Mouse (Mus musculus) T-helper 1 cell (primary cell): ENCODE measurements at regions not wholly inside any gene's neighbourhood (a gene's known extent, or its start where the extent isn't known, plus 50 kb on each side); places are given as distances from the start of the nearest gene placed in this dataset.

Experiments used
- in situ Hi-C: fragments of 300-600 bp; cut with MboI, MseI; formaldehyde crosslinking; loops from one replicate; pipeline ENCODE4 v1.15.1; 2025; ENCODE audit warnings: high pct_unique_total_duplicates

- in situ Hi-C loops = loop anchor here (10.0 kb wide), 1 partner anchor 324 kb away; no protein-coding TSS in a partner anchor
Measured at GRCm38 (mm10) chr12:39731177-39731576, 306.6 kb downstream of the Arl4a start.

- in situ Hi-C loops = no loop called here
Measured at GRCm38 (mm10) chr12:39729255-39729654, 308.6 kb downstream of the Arl4a start.

- in situ Hi-C loops = no loop called here
Measured at GRCm38 (mm10) chr12:39724172-39724571, 313.7 kb downstream of the Arl4a start.

GRCm38 (mm10) chr12:39715120-39715519 lies 322.7 kb downstream of the Arl4a start:
- in situ Hi-C loops = no loop called here

- in situ Hi-C loops = no loop called here
Measured at GRCm38 (mm10) chr12:39714169-39714794, 323.5 kb downstream of the Arl4a start.

GRCm38 (mm10) chr12:39711807-39712206 lies 326.0 kb downstream of the Arl4a start:
- in situ Hi-C loops = no loop called here

GRCm38 (mm10) chr12:39709850-39710249 lies 328.0 kb downstream of the Arl4a start:
- in situ Hi-C loops = no loop called here

GRCm38 (mm10) chr12:39697182-39697581 lies 340.6 kb downstream of the Arl4a start:
- in situ Hi-C loops = no loop called here

GRCm38 (mm10) chr12:39695322-39695721 lies 342.5 kb downstream of the Arl4a start:
- in situ Hi-C loops = no loop called here

GRCm38 (mm10) chr12:39692043-39692442 lies 345.8 kb downstream of the Arl4a start:
- in situ Hi-C loops = no loop called here

- in situ Hi-C loops = no loop called here
Measured at GRCm38 (mm10) chr12:39685399-39685798, 352.4 kb downstream of the Arl4a start.

GRCm38 (mm10) chr12:39682121-39682520 lies 355.7 kb downstream of the Arl4a start:
- in situ Hi-C loops = no loop called here

GRCm38 (mm10) chr12:39675608-39676007 lies 362.2 kb downstream of the Arl4a start:
- in situ Hi-C loops = no loop called here

GRCm38 (mm10) chr12:39667701-39668100 lies 370.1 kb downstream of the Arl4a start:
- in situ Hi-C loops = no loop called here

- in situ Hi-C loops = no loop called here
Measured at GRCm38 (mm10) chr12:39665448-39665847, 372.4 kb downstream of the Arl4a start.

- in situ Hi-C loops = loop anchor here (5.0 kb wide), 1 partner anchor 382 kb away; no protein-coding TSS in a partner anchor
Measured at GRCm38 (mm10) chr12:39660420-39660819, 377.4 kb downstream of the Arl4a start.

GRCm38 (mm10) chr12:39656606-39657005 lies 381.2 kb downstream of the Arl4a start:
- in situ Hi-C loops = loop anchor here (10.0 kb wide), 1 partner anchor 1568 kb away; no protein-coding TSS in a partner anchor

GRCm38 (mm10) chr12:39648952-39649351 lies 388.9 kb downstream of the Arl4a start:
- in situ Hi-C loops = no loop called here

- in situ Hi-C loops = no loop called here
Measured at GRCm38 (mm10) chr12:39646556-39646955, 391.3 kb downstream of the Arl4a start.

GRCm38 (mm10) chr12:39645581-39645980 lies 392.2 kb downstream of the Arl4a start:
- in situ Hi-C loops = no loop called here

- in situ Hi-C loops = no loop called here
Measured at GRCm38 (mm10) chr12:39639246-39639645, 398.6 kb downstream of the Arl4a start.

- in situ Hi-C loops = no loop called here
Measured at GRCm38 (mm10) chr12:39634337-39634736, 403.5 kb downstream of the Arl4a start.

GRCm38 (mm10) chr12:39621266-39621665 lies 416.6 kb downstream of the Arl4a start:
- in situ Hi-C loops = no loop called here

- in situ Hi-C loops = no loop called here
Measured at GRCm38 (mm10) chr12:39605289-39605688, 432.5 kb downstream of the Arl4a start.
